Mouse (Mus musculus): ENCODE measurements around the gene Tnrc6c. TPM values are rescaled to one million over a fixed set of nuclear protein-coding genes. Genes with fewer than 3 reads are reported as not detected.

Tnrc6c gene
- polyA plus RNA-seq, 1 experiment, result 19.5 TPM

DNA sequence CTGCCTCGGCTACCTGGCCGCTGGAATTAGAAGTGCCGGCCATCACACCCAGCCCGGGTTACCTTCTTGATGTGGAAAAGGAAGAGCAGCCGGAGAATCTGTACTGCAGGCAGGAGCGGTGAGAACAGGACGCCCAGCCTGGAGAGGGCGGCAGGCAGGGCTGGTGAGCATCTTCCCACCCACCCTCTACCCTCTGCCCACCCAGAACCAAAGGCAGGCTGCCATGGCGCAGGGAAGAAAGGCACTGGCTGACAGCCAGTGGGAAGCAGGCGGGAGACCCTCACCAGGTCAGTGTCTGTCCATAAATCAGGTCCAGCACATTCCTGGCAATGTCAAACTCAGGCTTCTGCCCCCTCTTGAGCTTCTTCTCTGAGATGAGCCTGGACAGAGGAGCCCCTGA, 116.3 kb downstream of the Tnrc6c start:
- H3K27ac ChIP-seq (ENCODE audit: control insufficient read depth, insufficient read depth, low read depth, low read length, poor library complexity), result no peak overlapping the region
- 97% methylated on average over 10 of the region's 10 CpGs for WGBS
- TF ChIP-seq POLR2A (IDR thresholded peaks at IDR 0.05; ENCODE audit: borderline replicate concordance, control insufficient read depth, low read depth, low read length), result no peak
- no peak for TF ChIP-seq CTCF (IDR thresholded peaks at IDR 0.05; ENCODE audit: control insufficient read depth, insufficient read depth, low read length)
- H3K4me3 ChIP-seq (replicated peaks; ENCODE audit: control insufficient read depth, low read depth, low read length), result no peak overlapping the region
- H3K4me1 ChIP-seq (ENCODE audit: control insufficient read depth, insufficient read depth, low read length), result peaks cover 10% of the 10 kb centered on the region

DNA sequence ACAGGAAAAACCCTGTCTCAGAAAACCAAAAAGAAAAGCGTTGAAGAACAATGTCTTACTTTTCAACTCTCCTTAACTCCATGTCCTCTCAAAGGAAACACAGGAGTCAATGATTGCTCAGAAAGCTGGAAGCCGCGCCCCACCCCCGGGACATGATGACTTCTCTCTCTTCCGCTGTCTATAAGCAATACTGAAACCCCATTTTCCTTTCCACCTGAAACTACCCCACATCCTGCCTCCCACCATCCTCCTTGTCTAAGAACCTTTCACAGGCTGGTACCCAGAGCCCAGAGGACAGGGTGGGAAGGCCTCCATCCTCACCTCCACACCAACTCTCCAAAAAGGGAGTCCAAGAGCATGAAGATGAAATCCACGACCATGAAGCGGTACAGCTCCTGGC, 118.3 kb downstream of the Tnrc6c start:
- H3K4me3 ChIP-seq (replicated peaks; ENCODE audit: control insufficient read depth, low read depth, low read length), result no peak overlapping the region
- no peak for TF ChIP-seq POLR2A (IDR thresholded peaks at IDR 0.05; ENCODE audit: borderline replicate concordance, control insufficient read depth, low read depth, low read length)
- 88% methylated on average over 7 of the region's 7 CpGs for WGBS
- H3K27ac ChIP-seq (ENCODE audit: control insufficient read depth, insufficient read depth, low read depth, low read length, poor library complexity), result no peak overlapping the region
- H3K4me1 ChIP-seq (ENCODE audit: control insufficient read depth, insufficient read depth, low read length), result peaks cover 14% of the 10 kb centered on the region

GRCm38 (mm10) chr11:117774925-117775324, 120.8 kb downstream of the Tnrc6c start:
- WGBS, result 91% methylated on average over 10 of the region's 10 CpGs
- Histone ChIP-seq H3K4me1 (ENCODE audit: control insufficient read depth, insufficient read depth, low read length) (peaks cover 13% of the 10 kb centered on the region), H3K27ac (ENCODE audit: control insufficient read depth, insufficient read depth, low read depth, low read length, poor library complexity) (no peak overlapping the region), H3K4me3 (replicated peaks; ENCODE audit: control insufficient read depth, low read depth, low read length) (no peak overlapping the region)
- no peak for TF ChIP-seq POLR2A (IDR thresholded peaks at IDR 0.05; ENCODE audit: borderline replicate concordance, control insufficient read depth, low read depth, low read length)
- TF ChIP-seq CTCF (IDR thresholded peaks at IDR 0.05; ENCODE audit: control insufficient read depth, insufficient read depth, low read length), result no peak

- no peak overlapping the region for H3K4me3 ChIP-seq (replicated peaks; ENCODE audit: control insufficient read depth, low read depth, low read length)
- peaks cover 13% of the 10 kb centered on the region for H3K4me1 ChIP-seq (ENCODE audit: control insufficient read depth, insufficient read depth, low read length)
- peak overlapping the region; percentile 1; the same call in 1 of the 2 replicates for H3K27ac ChIP-seq (ENCODE audit: control insufficient read depth, insufficient read depth, low read depth, low read length, poor library complexity)
- WGBS, result 50% methylated on average over 11 of the region's 13 CpGs
- no peak for TF ChIP-seq POLR2A (IDR thresholded peaks at IDR 0.05; ENCODE audit: borderline replicate concordance, control insufficient read depth, low read depth, low read length)
- peak; percentile 24; the same call in 1 of the 2 replicates for TF ChIP-seq CTCF (IDR thresholded peaks at IDR 0.05; ENCODE audit: control insufficient read depth, insufficient read depth, low read length)
These were observed 121.5 kb downstream of the Tnrc6c start for GRCm38 (mm10) chr11:117775540-117775939.

GRCm38 (mm10) chr11:117776085-117776792, 122.2 kb downstream of the Tnrc6c start:
- Histone ChIP-seq H3K27ac (ENCODE audit: control insufficient read depth, insufficient read depth, low read depth, low read length, poor library complexity) (peak overlapping the region; percentile 1), H3K4me3 (replicated peaks; ENCODE audit: control insufficient read depth, low read depth, low read length) (no peak overlapping the region), H3K4me1 (ENCODE audit: control insufficient read depth, insufficient read depth, low read length) (peaks cover 13% of the 10 kb centered on the region)
- WGBS, result 93% methylated on average over 14 of the region's 14 CpGs
- TF ChIP-seq POLR2A (IDR thresholded peaks at IDR 0.05; ENCODE audit: borderline replicate concordance, control insufficient read depth, low read depth, low read length), result no peak; the same call in 1 of the 2 replicates
- no peak for TF ChIP-seq CTCF (IDR thresholded peaks at IDR 0.05; ENCODE audit: control insufficient read depth, insufficient read depth, low read length)

- Histone ChIP-seq H3K27ac (ENCODE audit: control insufficient read depth, insufficient read depth, low read depth, low read length, poor library complexity) (peak overlapping the region; percentile 86), H3K4me3 (replicated peaks; ENCODE audit: control insufficient read depth, low read depth, low read length) (peak overlapping the region; percentile 11), H3K4me1 (ENCODE audit: control insufficient read depth, insufficient read depth, low read length) (peaks cover 11% of the 10 kb centered on the region)
- WGBS, result 42% methylated on average over 5 of the region's 5 CpGs
- TF ChIP-seq POLR2A (IDR thresholded peaks at IDR 0.05; ENCODE audit: borderline replicate concordance, control insufficient read depth, low read depth, low read length), result no peak
- TF ChIP-seq CTCF (IDR thresholded peaks at IDR 0.05; ENCODE audit: control insufficient read depth, insufficient read depth, low read length), result no peak
These were observed 123.0 kb downstream of the Tnrc6c start for GRCm38 (mm10) chr11:117777111-117777510.

GRCm38 (mm10) chr11:117778031-117778430, 123.9 kb downstream of the Tnrc6c start:
- Histone ChIP-seq H3K27ac (ENCODE audit: control insufficient read depth, insufficient read depth, low read depth, low read length, poor library complexity) (peak overlapping the region; percentile 86), H3K4me3 (replicated peaks; ENCODE audit: control insufficient read depth, low read depth, low read length) (no peak overlapping the region), H3K4me1 (ENCODE audit: control insufficient read depth, insufficient read depth, low read length) (peaks cover 11% of the 10 kb centered on the region)
- TF ChIP-seq POLR2A (IDR thresholded peaks at IDR 0.05; ENCODE audit: borderline replicate concordance, control insufficient read depth, low read depth, low read length) (no peak), CTCF (IDR thresholded peaks at IDR 0.05; ENCODE audit: control insufficient read depth, insufficient read depth, low read length) (no peak)
- WGBS, result 89% methylated on average over 11 of the region's 11 CpGs

DNA sequence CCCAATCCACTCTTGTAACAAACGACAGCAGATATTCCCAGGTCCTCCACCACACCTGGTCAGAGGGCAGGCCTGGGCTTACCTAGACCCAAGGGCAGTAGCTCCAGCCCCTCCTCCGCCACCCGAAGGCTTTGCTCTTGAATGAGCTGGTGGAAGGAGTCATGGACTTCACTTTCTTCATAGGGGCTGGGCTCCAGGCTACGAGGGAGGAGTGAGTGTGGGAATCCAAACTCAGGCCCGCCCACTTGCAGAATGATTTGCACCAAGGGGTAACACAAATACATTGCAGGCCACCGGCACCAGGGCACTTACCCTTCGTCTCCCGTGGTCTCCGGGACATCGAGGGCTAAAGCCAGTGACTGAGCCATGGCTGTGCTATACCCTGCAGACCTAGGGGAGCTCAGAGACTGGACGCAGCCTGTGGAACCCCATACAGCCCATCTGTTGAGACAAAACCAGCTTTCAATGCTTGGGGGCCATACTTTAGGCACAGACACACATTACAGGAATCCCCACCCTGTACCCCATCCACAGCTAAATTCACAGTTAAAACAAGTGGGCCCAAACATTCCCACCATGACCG, 124.9 kb downstream of the Tnrc6c start:
- TF ChIP-seq POLR2A (IDR thresholded peaks at IDR 0.05; ENCODE audit: borderline replicate concordance, control insufficient read depth, low read depth, low read length) (no peak), CTCF (IDR thresholded peaks at IDR 0.05; ENCODE audit: control insufficient read depth, insufficient read depth, low read length) (no peak)
- Histone ChIP-seq H3K27ac (ENCODE audit: control insufficient read depth, insufficient read depth, low read depth, low read length, poor library complexity) (peak overlapping the region; percentile 93), H3K4me3 (replicated peaks; ENCODE audit: control insufficient read depth, low read depth, low read length) (peak overlapping the region; percentile 91), H3K4me1 (ENCODE audit: control insufficient read depth, insufficient read depth, low read length) (peaks cover 9% of the 10 kb centered on the region)
- 21% methylated on average over 12 of the region's 12 CpGs for WGBS
